24 mouse cellular contexts compared by ENCODE assay signal in genomic region chr9:87524890-87525684, GRCm38 (mm10).
"Had no signal": no experiment of that assay in that cellular context is flagged by ENCODE, and none has a peak within 500 bp of the region (broad histone marks: within the 10 kb centered on the region; RNA-seq: fewer than 3 reads in every experiment).

No protein-coding gene starts in this region.

- H3K4me2 ChIP-seq: heart, embryonic 11.5 days; heart, embryonic 13.5 days; heart, embryonic 15.5 days; hindbrain, embryonic 13.5 days; hindbrain, embryonic 15.5 days; limb, embryonic 13.5 days; limb, embryonic 15.5 days; liver, embryonic 12.5 days had no signal

- H3K9ac ChIP-seq: forebrain, postnatal 0 days; heart, embryonic 13.5 days; heart, embryonic 15.5 days; hindbrain, embryonic 13.5 days; hindbrain, embryonic 15.5 days; limb, embryonic 13.5 days; limb, embryonic 15.5 days; liver, embryonic 12.5 days; liver, embryonic 14.5 days had no signal

- H3K27me3 ChIP-seq: heart, embryonic 13.5 days; heart, embryonic 15.5 days; hindbrain, embryonic 13.5 days; hindbrain, embryonic 15.5 days; limb, embryonic 13.5 days; limb, embryonic 15.5 days; liver, embryonic 12.5 days had no signal

- H3K4me1 ChIP-seq: heart, embryonic 13.5 days; heart, embryonic 15.5 days; hindbrain, embryonic 13.5 days; hindbrain, embryonic 15.5 days; limb, embryonic 13.5 days; limb, embryonic 15.5 days; liver, embryonic 12.5 days had no signal

- DNase-seq: forebrain, postnatal 0 days; gastrocnemius, postnatal 14 days; gastrocnemius, postnatal 36 days; heart, adult 11 months; heart, adult 2 months; heart, postnatal 14 days; heart, postnatal 36 days; kidney, adult 11 months; kidney, adult 8-10 months; kidney, postnatal 36 days; layer of hippocampus, adult 9-11 months; layer of hippocampus, postnatal 36 days; left cerebral cortex, postnatal 4 days had no signal

- H3K36me3 ChIP-seq: heart, embryonic 13.5 days; heart, embryonic 15.5 days; hindbrain, embryonic 13.5 days; hindbrain, embryonic 15.5 days; limb, embryonic 13.5 days; limb, embryonic 15.5 days; liver, embryonic 12.5 days had no signal

- ATAC-seq: forebrain, postnatal 0 days; hindbrain, postnatal 0 days; intestine, embryonic 16.5 days; liver, embryonic 12.5 days had no signal

- H3K27ac ChIP-seq: heart, adult 2 months; heart, embryonic 13.5 days; heart, embryonic 15.5 days; hindbrain, embryonic 13.5 days; hindbrain, embryonic 15.5 days; hindbrain, postnatal 0 days; limb, embryonic 13.5 days; limb, embryonic 15.5 days; liver, embryonic 12.5 days; liver, embryonic 14.5 days had no signal

- H3K4me3 ChIP-seq: heart, adult 2 months; heart, embryonic 13.5 days; heart, embryonic 15.5 days; hindbrain, embryonic 13.5 days; hindbrain, embryonic 15.5 days; limb, embryonic 13.5 days; limb, embryonic 15.5 days; liver, embryonic 12.5 days had no signal

- H3K9me3 ChIP-seq: heart, embryonic 13.5 days; heart, embryonic 15.5 days; hindbrain, embryonic 13.5 days; hindbrain, embryonic 15.5 days; limb, embryonic 13.5 days; limb, embryonic 15.5 days; liver, embryonic 12.5 days had no signal
